Mouse (Mus musculus) embryonic fibroblast, embryonic 13.5 days (primary cell): Measurements from ENCODE around the gene Strbp.

Experiments
- CTCF ChIP-seq: IDR thresholded peaks from 2 replicates; pipeline ENCODE4 v1.5.1; 2011; ENCODE audit warnings: mild to moderate bottlenecking, control low read depth, low read length, moderate library complexity, borderline replicate concordance; ENCODE audit not compliant: insufficient read depth
- POLR2A ChIP-seq: IDR thresholded peaks from 2 replicates; pipeline ENCODE4 v1.6.1; 2011; ENCODE audit warnings: low read depth, mild to moderate bottlenecking, control low read depth, low read length, moderate library complexity

- TF ChIP-seq POLR2A (no peak), CTCF (no peak)
Measured at GRCm38 (mm10) chr2:37572141-37572540, 131.5 kb downstream of the Strbp start.
